Mouse (Mus musculus): ENCODE measurements around the gene Serpinb1b. TPM values are rescaled to one million over a fixed set of nuclear protein-coding genes. Genes with fewer than 3 reads are reported as not detected.

The Serpinb1b gene
- not detected for total RNA-seq (2023)

DNA sequence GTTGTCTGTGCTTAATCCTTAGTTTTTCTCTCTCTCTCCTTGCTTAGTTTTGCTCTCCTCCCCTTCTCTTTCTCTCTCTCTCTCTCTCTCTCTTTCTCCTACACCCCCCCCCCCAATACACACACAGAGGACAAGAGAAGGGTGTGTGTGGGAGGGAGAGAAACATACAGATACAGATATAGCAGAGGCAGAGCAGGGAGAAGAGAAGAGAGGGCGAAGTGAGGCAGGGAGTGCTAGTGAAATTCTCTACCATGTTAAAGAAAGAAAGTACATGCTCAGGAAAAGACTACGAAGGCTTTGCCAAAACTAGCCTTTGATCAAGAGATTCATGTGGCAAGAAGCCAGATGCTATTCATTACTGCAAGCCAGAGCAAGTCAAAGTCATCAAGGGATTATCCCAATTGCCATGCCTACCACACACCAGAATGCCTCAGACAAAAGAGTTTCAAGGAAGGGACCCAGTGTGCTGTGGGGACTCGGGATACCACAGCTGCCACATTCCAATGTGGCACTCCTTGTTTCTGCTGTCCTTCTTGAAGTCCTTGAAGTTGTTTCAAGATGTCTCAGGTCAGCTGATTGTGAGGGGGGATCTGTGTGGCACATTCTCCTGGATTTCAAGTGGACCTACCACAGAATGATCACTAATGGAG lies at the start of gene Serpinb1b:
Gene Serpinb1b (plus strand): TSS at position 520 of the 650 bp plus-strand sequence.

Other genes starting within 250 kb of the Serpinb1b start
- gene Serpinb1a, start 227.4 kb upstream of the Serpinb1b start, total RNA-seq (2023), result 100 to 1,000 TPM; 371 to 383 TPM
- gene Serpinb1c, start 180.4 kb upstream of the Serpinb1b start, total RNA-seq (2023), result not detected
- gene Serpinb6b, start 113.4 kb upstream of the Serpinb1b start, total RNA-seq (2023), result 1 to 10 TPM in 1 of 2 experiments, under 1 TPM in 1; 0.49 to 2.1 TPM
- gene Serpinb9, start 75.3 kb upstream of the Serpinb1b start, total RNA-seq (2023), result under 1 TPM; 0.53 to 0.85 TPM
- not detected for gene Serpinb9b, start 51.2 kb upstream of the Serpinb1b start, total RNA-seq (2023)
- not detected for gene Serpinb9c, start 81.2 kb downstream of the Serpinb1b start, total RNA-seq (2023)
- gene Serpinb9d, start 114.4 kb downstream of the Serpinb1b start, total RNA-seq (2023), result not detected
- not detected for gene Serpinb9e, start 171.0 kb downstream of the Serpinb1b start, total RNA-seq (2023)
- gene Serpinb9f, start 245.5 kb downstream of the Serpinb1b start, total RNA-seq (2023), result not detected